Mouse (Mus musculus) right cerebral cortex, adult 2 months (tissue): ENCODE measurements at regions not wholly inside any gene's neighbourhood (a gene's known extent, or its start where the extent isn't known, plus 50 kb on each side); places are given as distances from the start of the nearest gene placed in this dataset.

Source experiments
- DNase-seq, 2 experiments: peaks; one replicate each; pipeline ENCODE4 v3.0.0; 2021 to 2022; ENCODE audit warnings: low spot score in 2 of 2

DNA sequence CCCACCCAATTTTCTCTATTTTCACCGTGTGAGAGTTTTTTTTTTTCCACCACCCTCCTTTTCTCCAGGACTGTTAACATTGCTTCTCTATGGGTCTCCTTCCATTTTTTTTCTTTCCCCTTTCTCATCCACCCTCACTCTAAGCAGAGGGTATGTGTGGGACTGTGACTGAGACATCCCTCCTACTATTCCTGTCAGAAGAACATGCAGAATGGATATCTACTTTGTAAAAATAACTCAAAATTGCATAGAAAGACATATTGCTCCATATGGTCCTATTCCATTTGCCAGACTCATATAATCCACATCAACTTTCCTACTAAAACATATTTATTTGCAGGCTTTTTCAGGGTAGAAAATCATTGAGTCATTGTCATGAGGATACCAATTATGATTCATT is 135.3 kb upstream of the Pabpc4l start:
- peak in 1 of 2 experiments; percentile 7 for DNase-seq

DNA sequence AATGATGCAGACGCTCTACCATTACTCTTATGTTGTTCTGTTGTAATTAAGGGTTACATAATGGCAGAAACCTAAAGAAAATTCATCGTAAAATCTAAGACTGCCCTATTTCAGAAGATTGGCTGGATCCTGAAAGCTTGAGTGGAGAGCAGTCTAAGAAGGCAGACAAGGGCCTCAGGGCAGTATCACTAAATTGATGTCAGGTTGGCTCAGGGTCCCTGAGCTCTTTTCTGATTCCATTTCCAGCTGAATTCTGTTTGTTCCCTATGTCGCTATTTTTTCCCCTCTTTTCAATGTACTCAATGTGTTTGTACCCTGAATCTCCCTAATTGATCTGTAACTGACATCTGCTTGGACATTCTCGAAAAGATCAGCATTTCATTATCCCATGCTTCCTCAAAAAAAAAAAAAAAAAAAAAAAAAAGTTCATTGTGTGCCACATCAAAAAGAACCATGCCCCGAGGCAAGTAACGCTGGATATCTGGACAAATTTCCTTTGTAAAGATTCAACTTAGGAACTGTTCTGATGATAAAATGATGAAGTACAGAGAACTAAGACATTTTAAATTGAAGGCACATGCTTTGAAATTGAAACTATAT is 118.7 kb upstream of the Pabpc4l start:
- DNase-seq: no peak

DNA sequence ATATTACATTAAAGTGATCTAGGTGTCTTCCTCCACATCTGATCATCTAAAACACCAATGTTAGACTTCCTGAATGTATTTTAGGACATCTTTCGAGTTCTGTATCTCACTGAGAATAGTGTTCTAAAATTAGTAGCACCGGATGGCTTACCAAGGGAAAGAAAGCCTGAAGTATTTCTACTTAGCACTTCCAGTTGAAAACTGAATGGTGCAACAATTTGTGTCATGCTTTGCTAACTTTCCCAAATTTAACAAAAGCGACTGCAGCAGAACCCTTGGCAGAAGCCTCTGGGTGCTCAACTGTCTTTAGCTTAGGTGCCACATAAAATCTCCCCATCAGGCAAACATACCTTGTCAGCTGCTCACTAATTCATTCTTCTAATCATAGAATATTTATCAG is 105.6 kb upstream of the Pabpc4l start:
- no peak for DNase-seq

DNA sequence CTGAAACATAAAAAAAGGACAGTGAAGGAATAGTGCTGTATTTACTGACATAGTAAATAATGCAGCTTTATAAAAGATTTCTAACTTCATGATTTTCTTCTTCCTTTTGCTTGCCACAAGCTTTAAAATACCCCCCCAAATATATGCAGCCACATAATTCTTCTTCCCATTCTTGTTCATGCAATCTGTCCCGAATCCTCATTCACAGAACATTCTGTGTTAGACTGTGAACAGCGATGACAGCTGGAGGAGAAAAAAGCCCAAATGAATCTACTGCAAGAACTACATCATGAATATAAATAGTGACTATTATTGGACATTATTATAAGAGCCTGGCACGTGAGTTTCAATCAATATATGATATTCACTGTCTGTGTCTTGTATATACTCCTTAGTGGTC is 90.6 kb upstream of the Pabpc4l start:
- DNase-seq: no peak

DNA sequence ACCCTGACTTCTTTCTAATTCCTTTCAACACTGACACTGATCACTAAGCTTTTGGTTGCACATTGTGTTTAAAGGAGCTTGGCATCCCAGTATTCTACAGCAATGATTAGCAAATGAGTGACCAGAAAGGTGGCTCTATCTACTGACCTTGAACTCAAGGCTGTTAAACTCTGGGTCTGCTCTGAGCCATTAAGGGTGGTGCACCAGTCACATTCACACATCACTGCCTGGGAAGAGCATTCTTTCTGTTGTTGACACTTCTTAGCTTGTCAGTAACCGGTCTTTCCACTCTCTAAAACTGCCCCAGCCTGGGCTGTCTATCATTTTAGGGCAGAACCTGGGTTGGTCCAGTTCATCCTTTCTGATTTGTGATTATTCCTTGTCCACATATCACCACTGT is 63.1 kb upstream of the Pabpc4l start:
- DNase-seq: no peak

DNA sequence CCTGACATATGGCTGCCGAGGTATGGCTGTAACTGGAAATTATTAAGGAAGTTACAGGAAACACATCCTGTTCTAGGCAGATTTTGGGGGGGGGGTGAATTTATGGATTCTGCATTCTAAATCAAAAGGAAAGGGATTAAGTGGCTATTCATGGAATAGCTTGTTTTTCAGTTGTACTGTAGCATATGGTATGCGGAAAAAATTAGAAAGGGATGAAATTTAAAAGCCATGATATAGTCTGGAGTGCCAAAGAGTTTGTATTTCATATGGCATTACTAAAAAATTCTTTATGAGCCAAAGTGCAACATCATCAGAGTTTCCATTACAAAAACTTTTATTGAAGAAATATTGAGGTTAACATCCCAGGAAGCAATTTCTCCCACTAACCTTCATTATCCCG is 55.7 kb upstream of the Pabpc4l start:
- no peak for DNase-seq
